Mouse (Mus musculus): ENCODE results near the gene Nadsyn1.

- no peak for TF ChIP-seq POLR2A (IDR thresholded peaks at IDR 0.05; ENCODE audit: low read depth, low read length)
- no peak for TF ChIP-seq CTCF (IDR thresholded peaks at IDR 0.05; ENCODE audit: extremely low read depth, insufficient read depth, insufficient read length, insufficient replicate concordance)
Measured at GRCm38 (mm10) chr7:143768267-143768666, 54.4 kb downstream of the Nadsyn1 start.
